Mouse (Mus musculus): ENCODE data around the gene Slx.
"Not testable (repeated sequence)": the region's sequence is repeated elsewhere in the genome, so short reads cannot be mapped to it uniquely, and the experiment has no call there.

The Slx gene

DNA sequence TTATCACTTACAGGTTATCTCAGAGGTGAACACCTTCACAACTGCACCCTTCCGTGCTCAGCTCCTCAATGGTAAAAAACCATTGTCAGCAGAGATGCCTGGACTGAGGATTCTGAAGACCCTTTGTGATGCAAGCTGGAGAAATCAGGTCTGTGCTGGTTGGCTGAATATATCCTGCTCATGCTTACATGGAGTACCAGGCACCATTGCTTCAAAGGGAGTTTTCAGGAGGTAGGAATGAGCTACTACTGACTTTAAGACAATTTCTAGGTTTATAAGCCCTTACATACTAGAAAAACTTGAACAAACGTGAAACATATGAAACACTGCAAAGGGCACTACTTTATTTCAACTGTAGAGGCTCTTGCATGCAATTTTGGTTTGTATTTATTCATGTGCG is at the start of gene Slx:
Slx (minus strand) TSS at position 101 of the 400 bp plus-strand sequence.
- not testable (repeated sequence) for DNase-seq (ENCODE audit: low spot score)
